Mouse (Mus musculus) G1E (cell line): ENCODE measurements around the gene Etfa.

ENCODE experiments used
- CTCF ChIP-seq: IDR thresholded peaks from 2 replicates; pipeline ENCODE4 v1.5.1; 2012; ENCODE audit warnings: low read depth, low read length, inconsistent platforms, mixed read lengths
- GATA1 ChIP-seq: IDR thresholded peaks from 2 replicates; pipeline ENCODE4 v1.6.1; 2012; ENCODE audit warnings: borderline replicate concordance, low read length, inconsistent platforms, mixed read lengths
- GATA2 ChIP-seq: IDR thresholded peaks from 2 replicates; pipeline ENCODE4 v1.6.1; 2012; ENCODE audit warnings: low read depth, low read length, inconsistent platforms, borderline replicate concordance
- POLR2AphosphoS5 ChIP-seq: IDR thresholded peaks from 2 replicates; pipeline ENCODE4 v1.6.1; 2012; ENCODE audit warnings: low read depth, low read length, inconsistent platforms; ENCODE audit not compliant: insufficient replicate concordance
- TAL1 ChIP-seq: conservative IDR thresholded peaks from 2 replicates; pipeline ENCODE4 v1.6.1; 2012; ENCODE audit warnings: low read depth, low read length, inconsistent platforms, mixed read lengths

GRCm38 (mm10) chr9:55411154-55411553, 100.9 kb downstream of the Etfa start:
- no peak for TF ChIP-seq CTCF
- no peak for TF ChIP-seq GATA2
- TF ChIP-seq TAL1, result no peak
- TF ChIP-seq GATA1, result no peak
- no peak for TF ChIP-seq POLR2AphosphoS5
